Mouse (Mus musculus): ENCODE results near the gene Neurod2. TPM values are rescaled to one million over a fixed set of nuclear protein-coding genes. Genes with fewer than 3 reads are reported as not detected.

Gene Neurod2
- polyA plus RNA-seq, 1 experiment from 2014 or later: 25.5 TPM

DNA sequence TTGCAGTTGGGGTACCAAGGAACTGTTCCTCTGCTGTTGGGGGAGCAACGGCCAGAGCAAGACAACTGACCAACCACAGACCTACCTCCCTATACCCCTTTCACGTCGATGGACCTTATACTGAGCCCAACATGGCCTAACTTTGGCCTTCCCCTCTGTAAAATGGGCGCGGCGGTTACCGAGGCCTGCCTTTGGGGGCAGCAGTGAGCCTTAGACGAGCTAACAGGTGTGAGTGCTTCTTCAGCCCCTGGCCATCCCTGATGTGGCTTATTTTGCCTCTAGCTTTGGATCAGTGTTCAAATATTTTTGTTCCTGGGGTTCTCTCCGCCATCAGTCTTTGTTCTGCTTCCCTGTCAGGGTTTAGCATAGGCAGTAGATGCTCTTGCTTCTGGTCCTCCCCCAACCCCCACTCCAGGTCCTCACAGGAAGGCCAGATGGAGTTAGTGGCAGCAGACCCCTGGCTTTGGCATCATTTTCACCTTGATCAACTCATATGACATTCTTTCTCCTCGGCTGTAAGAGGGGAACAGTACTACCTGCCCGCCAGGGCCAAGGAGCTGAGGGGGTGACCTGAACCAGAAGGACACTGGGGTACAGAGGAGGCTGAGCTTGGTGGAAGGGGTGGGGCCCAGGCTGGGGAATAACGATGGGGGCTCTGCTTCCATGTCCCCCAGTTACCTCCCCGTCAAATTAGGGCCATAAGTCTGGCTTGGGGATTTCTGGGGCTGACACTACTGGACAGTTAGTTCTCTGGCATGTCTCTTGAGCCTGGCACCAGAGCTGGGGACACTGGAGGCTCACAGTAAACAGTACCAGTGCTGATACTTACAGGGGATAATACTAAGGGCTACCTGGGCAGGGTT, 7.0 kb upstream of the Neurod2 start:
- peaks cover 30% of the 10 kb centered on the region for H3K4me1 ChIP-seq (ENCODE audit: control insufficient read depth, insufficient read depth, low read length)
- WGBS: 18% methylated on average over 13 of the region's 13 CpGs
- no peak overlapping the region for H3K27ac ChIP-seq (ENCODE audit: low read depth, low read length)
- H3K36me3 ChIP-seq (ENCODE audit: control insufficient read depth, insufficient read depth, low read length): no peaks in the 10 kb centered on the region
- H3K9me3 ChIP-seq (ENCODE audit: control insufficient read depth, low read length): no peaks in the 10 kb centered on the region
- ATAC-seq (ENCODE audit: low read depth): no peak
- no peak overlapping the region for H3K4me2 ChIP-seq (ENCODE audit: low read depth, low read length)
- peaks cover 59% of the 10 kb centered on the region for H3K27me3 ChIP-seq (ENCODE audit: control insufficient read depth, insufficient read depth, low read length)
- H3K9ac ChIP-seq (replicated peaks; ENCODE audit: low read depth, low read length): no peak overlapping the region
- H3K4me3 ChIP-seq (ENCODE audit: low read depth, low read length): no peak overlapping the region

DNA sequence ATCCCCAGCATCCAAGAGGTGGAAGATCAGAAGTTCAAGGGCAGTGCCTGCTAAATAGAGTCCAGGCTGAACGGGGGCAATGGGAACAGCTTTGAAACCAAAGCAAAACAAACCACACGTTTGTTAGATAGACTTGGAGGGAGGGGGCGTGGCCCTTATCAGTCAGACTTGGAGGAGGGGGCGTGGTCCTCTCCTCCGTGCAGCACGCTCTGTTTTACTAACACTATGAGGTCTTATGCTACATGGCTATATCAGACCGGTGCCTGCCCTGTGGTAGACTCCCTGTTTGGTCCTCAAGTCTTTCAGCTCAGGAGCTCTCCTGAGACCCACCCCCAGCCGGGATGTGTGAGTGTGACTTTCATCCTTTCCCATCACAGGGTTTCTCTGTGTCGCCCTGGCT, 5.8 kb upstream of the Neurod2 start:
- WGBS: 8% methylated on average over 9 of the region's 9 CpGs

DNA sequence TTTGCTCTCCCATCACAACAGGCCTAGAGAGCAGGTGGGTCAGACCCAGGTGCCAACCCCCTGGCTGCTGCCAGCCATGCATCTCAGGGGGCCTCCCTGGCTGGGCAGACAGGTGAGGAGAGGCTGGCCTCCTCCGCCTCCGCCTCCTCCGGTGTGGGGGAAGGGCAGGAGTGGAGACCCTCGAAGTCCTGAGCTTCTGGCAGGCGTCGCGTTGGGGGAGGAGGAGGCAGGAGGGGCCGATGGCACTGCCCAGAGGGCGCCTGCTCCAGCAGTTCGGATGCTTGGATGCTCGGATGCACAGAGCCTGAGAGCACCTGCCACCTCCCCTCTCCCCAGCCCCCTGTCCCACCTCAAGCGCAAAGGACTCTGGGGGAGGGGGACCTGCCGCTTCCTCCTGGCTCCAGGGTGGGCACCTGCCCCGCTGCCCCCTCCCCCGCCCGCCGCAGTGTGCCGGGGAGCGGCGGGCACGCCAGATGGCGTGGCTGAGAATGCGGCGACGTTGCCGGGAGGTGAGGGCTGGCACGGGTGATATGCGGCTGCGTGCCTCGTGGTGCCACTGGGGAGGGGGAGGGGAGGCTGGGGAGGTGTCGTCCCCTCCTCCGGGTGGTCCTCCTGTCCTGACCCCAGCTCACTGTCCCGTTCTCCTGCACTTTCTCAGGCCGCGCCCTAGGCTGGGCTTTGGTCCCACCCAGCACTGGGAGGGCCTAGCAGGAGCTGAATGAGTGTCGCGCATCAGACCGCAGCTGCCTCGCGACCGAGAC, 4.7 kb upstream of the Neurod2 start:
- Histone ChIP-seq H3K27me3 (ENCODE audit: control insufficient read depth, insufficient read depth, low read length) (peaks cover 59% of the 10 kb centered on the region), H3K27ac (ENCODE audit: low read depth, low read length) (peak overlapping the region; percentile 58), H3K4me3 (ENCODE audit: low read depth, low read length) (peak overlapping the region; percentile 16), H3K4me2 (ENCODE audit: low read depth, low read length) (peak overlapping the region; percentile 48), H3K9me3 (ENCODE audit: control insufficient read depth, low read length) (no peaks in the 10 kb centered on the region), H3K9ac (replicated peaks; ENCODE audit: low read depth, low read length) (peak overlapping the region; percentile 41; the same call in 1 of the 2 replicates), H3K36me3 (ENCODE audit: control insufficient read depth, insufficient read depth, low read length) (no peaks in the 10 kb centered on the region), H3K4me1 (ENCODE audit: control insufficient read depth, insufficient read depth, low read length) (peaks cover 21% of the 10 kb centered on the region)
- peak; percentile 13; the same call in 1 of the 2 replicates for ATAC-seq (ENCODE audit: low read depth)
- WGBS: 3% methylated on average over 26 of the region's 41 CpGs

More for the DNA sequence above, 5.8 kb upstream of the Neurod2 start:
- no peak overlapping the region for H3K9ac ChIP-seq (replicated peaks; ENCODE audit: low read depth, low read length)
- H3K9me3 ChIP-seq (ENCODE audit: control insufficient read depth, low read length): no peaks in the 10 kb centered on the region
- no peak overlapping the region for H3K4me2 ChIP-seq (ENCODE audit: low read depth, low read length)
- H3K4me1 ChIP-seq (ENCODE audit: control insufficient read depth, insufficient read depth, low read length): peaks cover 30% of the 10 kb centered on the region
- no peaks in the 10 kb centered on the region for H3K36me3 ChIP-seq (ENCODE audit: control insufficient read depth, insufficient read depth, low read length)
- H3K4me3 ChIP-seq (ENCODE audit: low read depth, low read length): no peak overlapping the region
- no peak overlapping the region for H3K27ac ChIP-seq (ENCODE audit: low read depth, low read length)
- ATAC-seq (ENCODE audit: low read depth): no peak
- peaks cover 61% of the 10 kb centered on the region for H3K27me3 ChIP-seq (ENCODE audit: control insufficient read depth, insufficient read depth, low read length)

DNA sequence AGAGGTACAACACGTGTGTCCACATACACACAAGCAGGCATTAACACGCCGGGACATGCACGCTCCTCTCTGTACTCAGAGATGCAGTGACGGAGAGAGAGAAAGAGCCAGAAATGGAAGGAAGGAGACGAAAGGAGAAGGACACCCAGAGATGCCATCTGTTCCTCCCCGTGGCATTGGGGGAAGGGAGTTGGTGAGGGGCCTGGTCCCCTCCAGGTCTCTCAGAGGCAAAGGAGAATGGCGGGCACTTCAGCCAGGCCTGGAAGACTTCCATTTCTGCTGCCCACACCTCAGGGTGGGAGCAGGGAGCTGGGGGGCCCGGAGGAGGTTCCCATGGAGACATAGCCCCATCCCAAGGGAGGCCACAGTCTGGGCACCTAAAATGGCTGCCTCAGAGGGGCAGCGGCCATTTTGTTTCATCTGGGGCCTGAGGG, 3.8 kb upstream of the Neurod2 start:
- H3K9me3 ChIP-seq (ENCODE audit: control insufficient read depth, low read length): no peaks in the 10 kb centered on the region
- H3K36me3 ChIP-seq (ENCODE audit: control insufficient read depth, insufficient read depth, low read length): no peaks in the 10 kb centered on the region
- no peak for ATAC-seq (ENCODE audit: low read depth)
- no peak overlapping the region for H3K4me2 ChIP-seq (ENCODE audit: low read depth, low read length)
- no peak overlapping the region for H3K4me3 ChIP-seq (ENCODE audit: low read depth, low read length)
- H3K4me1 ChIP-seq (ENCODE audit: control insufficient read depth, insufficient read depth, low read length): peaks cover 18% of the 10 kb centered on the region
- WGBS: 60% methylated on average over 10 of the region's 10 CpGs
- peak overlapping the region; percentile 16; the same call in 1 of the 2 replicates for H3K27ac ChIP-seq (ENCODE audit: low read depth, low read length)
- H3K9ac ChIP-seq (replicated peaks; ENCODE audit: low read depth, low read length): no peak overlapping the region
- peaks cover 60% of the 10 kb centered on the region for H3K27me3 ChIP-seq (ENCODE audit: control insufficient read depth, insufficient read depth, low read length)

DNA sequence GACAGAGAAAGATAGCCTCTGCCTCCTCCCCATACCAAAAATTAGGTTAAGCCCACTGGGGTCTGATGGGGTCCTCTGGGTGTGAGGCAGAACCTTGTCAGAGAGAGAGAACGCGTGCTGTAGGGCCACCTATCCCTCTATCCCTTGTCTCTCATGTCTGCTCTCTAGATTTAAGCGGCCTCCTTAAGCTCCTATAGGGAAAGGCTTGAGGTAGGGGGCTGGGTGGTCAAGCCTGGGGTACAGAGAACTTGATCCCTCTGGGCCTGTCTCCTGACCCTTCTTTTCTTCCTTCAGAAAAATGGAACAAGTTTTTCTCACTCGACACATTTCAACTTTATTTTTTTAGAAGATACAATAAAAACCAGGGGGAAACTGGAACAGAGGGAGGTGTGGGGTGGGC, 3.4 kb upstream of the Neurod2 start:
- H3K4me3 ChIP-seq (ENCODE audit: low read depth, low read length): no peak overlapping the region
- 0 out of 2 replicates have a peak overlapping the region, but pooled peaks have one; percentile 16 for H3K27ac ChIP-seq (ENCODE audit: low read depth, low read length)
- 70% methylated on average over 4 of the region's 4 CpGs for WGBS
- no peaks in the 10 kb centered on the region for H3K36me3 ChIP-seq (ENCODE audit: control insufficient read depth, insufficient read depth, low read length)
- H3K4me1 ChIP-seq (ENCODE audit: control insufficient read depth, insufficient read depth, low read length): peaks cover 18% of the 10 kb centered on the region
- H3K4me2 ChIP-seq (ENCODE audit: low read depth, low read length): no peak overlapping the region
- H3K9ac ChIP-seq (replicated peaks; ENCODE audit: low read depth, low read length): no peak overlapping the region
- ATAC-seq (ENCODE audit: low read depth): no peak
- H3K9me3 ChIP-seq (ENCODE audit: control insufficient read depth, low read length): no peaks in the 10 kb centered on the region
- peaks cover 63% of the 10 kb centered on the region for H3K27me3 ChIP-seq (ENCODE audit: control insufficient read depth, insufficient read depth, low read length)

DNA sequence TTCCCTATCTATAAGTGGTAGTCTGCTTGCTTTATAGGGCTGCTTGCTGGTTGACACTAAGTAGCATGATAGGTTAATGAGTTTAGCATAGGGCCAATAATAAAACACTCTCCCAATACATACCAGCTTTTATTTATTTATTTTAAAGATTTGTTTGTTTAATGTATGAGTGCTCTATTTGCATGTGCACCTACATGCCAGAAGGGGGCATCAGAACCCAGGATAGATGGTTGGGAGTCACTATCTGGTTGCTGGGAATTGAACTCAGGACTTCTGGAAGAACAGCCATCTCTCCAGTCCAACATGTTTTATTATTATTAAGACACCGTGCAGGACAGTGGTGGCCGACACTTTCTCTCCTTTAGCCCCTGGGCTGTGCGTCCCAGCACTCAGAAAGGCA, 2.7 kb upstream of the Neurod2 start:
- H3K36me3 ChIP-seq (ENCODE audit: control insufficient read depth, insufficient read depth, low read length): no peaks in the 10 kb centered on the region
- no peak for ATAC-seq (ENCODE audit: low read depth)
- H3K9ac ChIP-seq (replicated peaks; ENCODE audit: low read depth, low read length): no peak overlapping the region
- WGBS: 83% methylated on average over 3 of the region's 3 CpGs
- no peaks in the 10 kb centered on the region for H3K9me3 ChIP-seq (ENCODE audit: control insufficient read depth, low read length)
- H3K4me2 ChIP-seq (ENCODE audit: low read depth, low read length): no peak overlapping the region
- peaks cover 18% of the 10 kb centered on the region for H3K4me1 ChIP-seq (ENCODE audit: control insufficient read depth, insufficient read depth, low read length)
- H3K27me3 ChIP-seq (ENCODE audit: control insufficient read depth, insufficient read depth, low read length): peaks cover 62% of the 10 kb centered on the region
- H3K4me3 ChIP-seq (ENCODE audit: low read depth, low read length): no peak overlapping the region
- H3K27ac ChIP-seq (ENCODE audit: low read depth, low read length): no peak overlapping the region

DNA sequence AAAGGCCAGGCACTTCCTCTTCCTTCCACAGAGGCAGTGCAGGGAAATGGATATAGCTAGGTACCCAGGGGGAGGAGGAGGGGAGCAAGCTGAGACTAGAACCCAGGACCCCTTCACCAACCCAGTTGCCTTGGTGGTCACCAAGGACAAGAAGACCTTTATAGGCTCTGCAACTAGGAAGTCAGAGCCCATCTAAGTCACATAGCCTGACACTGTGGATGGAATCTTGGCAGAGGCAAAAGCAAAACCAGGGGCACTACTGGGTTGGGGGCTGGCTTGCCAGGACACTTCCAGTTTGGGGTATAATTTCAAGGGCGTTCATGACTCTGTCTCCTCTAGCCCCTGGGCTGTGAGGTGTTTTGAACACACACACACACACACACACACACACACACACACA, 2.0 kb upstream of the Neurod2 start:
- Histone ChIP-seq H3K4me2 (ENCODE audit: low read depth, low read length) (no peak overlapping the region), H3K4me1 (ENCODE audit: control insufficient read depth, insufficient read depth, low read length) (peaks cover 18% of the 10 kb centered on the region), H3K9ac (replicated peaks; ENCODE audit: low read depth, low read length) (no peak overlapping the region), H3K27me3 (ENCODE audit: control insufficient read depth, insufficient read depth, low read length) (peaks cover 59% of the 10 kb centered on the region), H3K9me3 (ENCODE audit: control insufficient read depth, low read length) (no peaks in the 10 kb centered on the region), H3K36me3 (ENCODE audit: control insufficient read depth, insufficient read depth, low read length) (no peaks in the 10 kb centered on the region), H3K27ac (ENCODE audit: low read depth, low read length) (no peak overlapping the region), H3K4me3 (ENCODE audit: low read depth, low read length) (no peak overlapping the region)
- no peak for ATAC-seq (ENCODE audit: low read depth)
- WGBS: 38% methylated on average over 1 of the region's 1 CpGs

DNA sequence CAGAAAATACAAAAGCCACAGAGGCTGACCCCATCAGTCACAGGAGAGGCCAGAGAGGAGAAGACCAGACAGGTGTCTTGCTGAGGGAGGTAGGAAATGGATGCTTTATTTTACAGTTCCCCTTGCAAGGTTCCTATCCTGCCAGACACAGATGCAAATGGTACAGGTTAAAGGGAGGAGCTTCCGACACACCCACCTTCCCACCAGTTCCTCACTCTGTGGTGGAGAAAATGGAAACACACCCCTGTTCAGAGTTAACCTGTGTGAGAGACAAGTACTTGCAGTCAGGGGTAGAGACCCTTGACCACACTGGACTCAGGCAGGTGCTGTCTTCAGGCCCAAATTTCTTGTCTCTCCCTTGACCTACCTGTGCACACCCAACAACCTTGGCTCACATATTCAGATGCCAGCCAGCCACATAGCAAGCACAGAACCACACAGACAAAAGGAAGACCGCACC, 1.3 kb upstream of the Neurod2 start:
- WGBS: 55% methylated on average over 2 of the region's 2 CpGs
- H3K27ac ChIP-seq (ENCODE audit: low read depth, low read length): no peak overlapping the region
- H3K4me2 ChIP-seq (ENCODE audit: low read depth, low read length): no peak overlapping the region
- no peak for ATAC-seq (ENCODE audit: low read depth)
- peaks cover 61% of the 10 kb centered on the region for H3K27me3 ChIP-seq (ENCODE audit: control insufficient read depth, insufficient read depth, low read length)
- H3K9ac ChIP-seq (replicated peaks; ENCODE audit: low read depth, low read length): no peak overlapping the region
- H3K9me3 ChIP-seq (ENCODE audit: control insufficient read depth, low read length): no peaks in the 10 kb centered on the region
- no peaks in the 10 kb centered on the region for H3K36me3 ChIP-seq (ENCODE audit: control insufficient read depth, insufficient read depth, low read length)
- H3K4me1 ChIP-seq (ENCODE audit: control insufficient read depth, insufficient read depth, low read length): peaks cover 18% of the 10 kb centered on the region
- H3K4me3 ChIP-seq (ENCODE audit: low read depth, low read length): no peak overlapping the region

Data from neural tube, embryonic 14.5 days (tissue).